Mouse (Mus musculus) lung, embryonic 14.5 days (tissue): ENCODE measurements around the gene Bloc1s4. TPM values are rescaled to one million over a fixed set of nuclear protein-coding genes. Genes with fewer than 3 reads are reported as not detected.

Source experiments
- ATAC-seq: fragments of 200-750 bp; cut with Nextera tagmentation; 2 replicates; pipeline ENCODE4 v1.8.0; 2017; ENCODE audit warnings: mild to moderate bottlenecking, moderate TSS enrichment, moderate library complexity; ENCODE audit not compliant: insufficient read depth
- DNase-seq: peaks from one replicate; pipeline ENCODE4 v3.0.0-alpha.2; 2015
- H3K27ac ChIP-seq: fragments of 300-500 bp; sonication (generic); 2 replicates; pipeline ENCODE4 v1.5.1; 2014; ENCODE audit warnings: low read depth, mild to moderate bottlenecking, moderate library complexity
- H3K27me3 ChIP-seq: fragments of 300-500 bp; sonication (generic); 2 replicates; pipeline ENCODE4 v1.6.1; 2014; ENCODE audit warnings: low read length, control low read depth; ENCODE audit not compliant: insufficient read depth
- H3K36me3 ChIP-seq: fragments of 300-500 bp; sonication (generic); 2 replicates; pipeline ENCODE4 v1.6.1; 2014; ENCODE audit warnings: control low read depth; ENCODE audit not compliant: insufficient read depth
- H3K4me1 ChIP-seq: fragments of 300-500 bp; sonication (generic); 2 replicates; pipeline ENCODE4 v1.6.1; 2014; ENCODE audit warnings: antibody characterized with exemption, control low read depth; ENCODE audit not compliant: insufficient read depth
- H3K4me2 ChIP-seq: fragments of 300-500 bp; sonication (generic); 2 replicates; pipeline ENCODE4 v1.6.1; 2014; ENCODE audit warnings: mild to moderate bottlenecking
- H3K4me3 ChIP-seq: fragments of 300-500 bp; sonication (generic); 2 replicates; pipeline ENCODE4 v1.5.1; 2014; ENCODE audit warnings: low read depth, low read length
- H3K9ac ChIP-seq: fragments of 300-500 bp; sonication (generic); 2 replicates; pipeline ENCODE4 v1.6.1; 2014
- H3K9me3 ChIP-seq: fragments of 300-500 bp; sonication (generic); 2 replicates; pipeline ENCODE4 v1.6.1; 2016; ENCODE audit warnings: low read depth, low read length, control low read depth
- CTCF ChIP-seq: IDR thresholded peaks from 2 replicates; pipeline ENCODE4 v1.5.1; 2016; ENCODE audit warnings: antibody characterized with exemption, low read depth
- WGBS: fragments of 180-500 bp; shearing (Covaris S2); extraction: QIAGEN DNeasy Blood & Tissue Kit; methylation state at CpG from one replicate; pipeline ENCODE4 v1.1.7; 2014; 5-methylcytosine and 5-hydroxymethylcytosine counted together
- polyA plus RNA-seq: library from polyadenylated mRNA; unstranded; fragments of >200 nt; fragmentation: Nextera tagmentation; extraction: Ambion mirVana; gene quantifications from 2 replicates; pipeline ENCODE4 v1.2.1, GENCODE M21; 2014

Gene Bloc1s4
- polyA plus RNA-seq, 1 experiment from 2014 or later: 23.2 TPM

GRCm38 (mm10) chr5:36778901-36779300 lies 30.5 kb upstream of the Bloc1s4 start:
- DNase-seq (no peak), ATAC-seq (no peak)
- H3K9me3 ChIP-seq: peaks cover 4% of the 10 kb centered on the region; the same call in 1 of the 2 replicates
- 76% methylated on average over 1 of the region's 2 CpGs for WGBS
- no peak overlapping the region for H3K4me2 ChIP-seq
- no peaks in the 10 kb centered on the region for H3K27me3 ChIP-seq
- H3K36me3 ChIP-seq: no peaks in the 10 kb centered on the region
- H3K4me1 ChIP-seq: no peaks in the 10 kb centered on the region
- no peak overlapping the region for H3K9ac ChIP-seq
- H3K27ac ChIP-seq: no peak overlapping the region
- no peak overlapping the region for H3K4me3 ChIP-seq
- TF ChIP-seq CTCF: no peak

- H3K27me3 ChIP-seq: no peaks in the 10 kb centered on the region
- no peak for ATAC-seq
- no peaks in the 10 kb centered on the region for H3K36me3 ChIP-seq
Measured at GRCm38 (mm10) chr5:36777186-36777585, 28.7 kb upstream of the Bloc1s4 start.

GRCm38 (mm10) chr5:36776021-36776575 lies 27.6 kb upstream of the Bloc1s4 start:
- H3K4me2 ChIP-seq: no peak overlapping the region
- 26% methylated on average over 9 of the region's 9 CpGs for WGBS

More at GRCm38 (mm10) chr5:36777186-36777585, 28.7 kb upstream of the Bloc1s4 start:
- no peak overlapping the region for H3K4me2 ChIP-seq
- DNase-seq: no peak
- 9% methylated on average over 2 of the region's 2 CpGs for WGBS
- H3K9ac ChIP-seq: no peak overlapping the region
- H3K4me3 ChIP-seq: no peak overlapping the region
- no peaks in the 10 kb centered on the region for H3K4me1 ChIP-seq
- peaks cover 4% of the 10 kb centered on the region; the same call in 1 of the 2 replicates for H3K9me3 ChIP-seq
- no peak overlapping the region for H3K27ac ChIP-seq
- TF ChIP-seq CTCF: no peak

GRCm38 (mm10) chr5:36775317-36775716 lies 26.9 kb upstream of the Bloc1s4 start:
- no peak overlapping the region for H3K27ac ChIP-seq
- TF ChIP-seq CTCF: no peak

More at GRCm38 (mm10) chr5:36776021-36776575, 27.6 kb upstream of the Bloc1s4 start:
- DNase-seq (no peak), ATAC-seq (no peak)
- Histone ChIP-seq H3K9ac (no peak overlapping the region), H3K36me3 (no peaks in the 10 kb centered on the region), H3K4me3 (no peak overlapping the region), H3K27me3 (no peaks in the 10 kb centered on the region), H3K27ac (no peak overlapping the region), H3K9me3 (peaks cover 4% of the 10 kb centered on the region; the same call in 1 of the 2 replicates), H3K4me1 (no peaks in the 10 kb centered on the region)
- no peak for TF ChIP-seq CTCF

GRCm38 (mm10) chr5:36772586-36772985 lies 24.1 kb upstream of the Bloc1s4 start:
- Histone ChIP-seq H3K4me1 (no peaks in the 10 kb centered on the region), H3K36me3 (no peaks in the 10 kb centered on the region), H3K9me3 (no peaks in the 10 kb centered on the region), H3K4me2 (no peak overlapping the region), H3K9ac (no peak overlapping the region), H3K27me3 (no peaks in the 10 kb centered on the region), H3K4me3 (no peak overlapping the region), H3K27ac (no peak overlapping the region)
- DNase-seq: no peak
- ATAC-seq: no peak
- TF ChIP-seq CTCF: no peak
- 76% methylated on average over 5 of the region's 5 CpGs for WGBS

More at GRCm38 (mm10) chr5:36775317-36775716, 26.9 kb upstream of the Bloc1s4 start:
- no peak for ATAC-seq
- no peaks in the 10 kb centered on the region for H3K36me3 ChIP-seq
- H3K4me2 ChIP-seq: no peak overlapping the region
- WGBS: 69% methylated on average over 2 of the region's 2 CpGs
- peaks cover under 1% of the 10 kb centered on the region; the same call in 1 of the 2 replicates for H3K9me3 ChIP-seq
- no peaks in the 10 kb centered on the region for H3K27me3 ChIP-seq
- no peak for DNase-seq
- H3K4me3 ChIP-seq: no peak overlapping the region
- no peak overlapping the region for H3K9ac ChIP-seq
- no peaks in the 10 kb centered on the region for H3K4me1 ChIP-seq

GRCm38 (mm10) chr5:36769603-36770002 lies 21.2 kb upstream of the Bloc1s4 start:
- no peak overlapping the region for H3K9ac ChIP-seq
- H3K4me2 ChIP-seq: no peak overlapping the region
- H3K4me3 ChIP-seq: no peak overlapping the region
- no peak for ATAC-seq
- H3K9me3 ChIP-seq: no peaks in the 10 kb centered on the region
- no peak for DNase-seq
- WGBS: 55% methylated on average over 3 of the region's 3 CpGs
- no peaks in the 10 kb centered on the region for H3K4me1 ChIP-seq
- TF ChIP-seq CTCF: no peak
- no peaks in the 10 kb centered on the region for H3K36me3 ChIP-seq
- no peaks in the 10 kb centered on the region for H3K27me3 ChIP-seq
- no peak overlapping the region for H3K27ac ChIP-seq

- Histone ChIP-seq H3K9ac (no peak overlapping the region), H3K27ac (no peak overlapping the region), H3K9me3 (no peaks in the 10 kb centered on the region), H3K4me2 (no peak overlapping the region), H3K4me3 (no peak overlapping the region), H3K36me3 (no peaks in the 10 kb centered on the region), H3K27me3 (no peaks in the 10 kb centered on the region), H3K4me1 (peaks cover 2% of the 10 kb centered on the region; the same call in 1 of the 2 replicates)
- TF ChIP-seq CTCF: no peak
- DNase-seq (no peak), ATAC-seq (no peak)
- WGBS: 23% methylated on average over 10 of the region's 10 CpGs
Measured at GRCm38 (mm10) chr5:36766958-36767703, 18.7 kb upstream of the Bloc1s4 start.
